Mouse (Mus musculus): ENCODE results near the gene Klc4. TPM values are rescaled to one million over a fixed set of nuclear protein-coding genes. Genes with fewer than 3 reads are reported as not detected.

Klc4 gene
- total and polyA plus RNA-seq, 2 experiments from 2014 or later = 23.0 to 32.1 TPM

GRCm38 (mm10) chr17:46636831-46637523, 8.8 kb downstream of the Klc4 start:
- Histone ChIP-seq H3K9me3 (ENCODE audit: low read length) (no peaks in the 10 kb centered on the region), H3K4me1 (ENCODE audit: insufficient read depth, low read length) (no peaks in the 10 kb centered on the region), H3K4me3 (ENCODE audit: low read length) (no peak overlapping the region), H3K4me2 (ENCODE audit: low read depth, low read length) (peak overlapping the region; percentile 33), H3K27ac (no peak overlapping the region), H3K36me3 (ENCODE audit: insufficient read depth, low read length) (peaks cover 25% of the 10 kb centered on the region), H3K27me3 (ENCODE audit: insufficient read depth, low read length) (no peaks in the 10 kb centered on the region), H3K9ac (replicated peaks; ENCODE audit: low read length) (no peak overlapping the region)
- DNase-seq (ENCODE audit: low spot score) (peak; percentile 92), ATAC-seq (peak; percentile 52)
- 11% methylated on average over 15 of the region's 15 CpGs for WGBS
- TF ChIP-seq CTCF (IDR thresholded peaks at IDR 0.05; ENCODE audit: low read depth) = peak; percentile 81

- Histone ChIP-seq H3K4me2 (ENCODE audit: low read depth, low read length) (peak overlapping the region; percentile 79), H3K4me3 (ENCODE audit: low read length) (peak overlapping the region; percentile 96), H3K9ac (replicated peaks; ENCODE audit: low read length) (peak overlapping the region; percentile 90), H3K9me3 (ENCODE audit: low read length) (no peaks in the 10 kb centered on the region), H3K27me3 (ENCODE audit: insufficient read depth, low read length) (no peaks in the 10 kb centered on the region), H3K27ac (peak overlapping the region; percentile 87), H3K4me1 (ENCODE audit: insufficient read depth, low read length) (peaks cover 16% of the 10 kb centered on the region; the same call in 1 of the 2 replicates), H3K36me3 (ENCODE audit: insufficient read depth, low read length) (peaks cover 8% of the 10 kb centered on the region; the same call in 1 of the 2 replicates)
- WGBS = 13% methylated on average over 12 of the region's 12 CpGs
- TF ChIP-seq CTCF (IDR thresholded peaks at IDR 0.05; ENCODE audit: low read depth) = no peak; the same call in 1 of the 2 replicates
- peak; percentile 20 for DNase-seq (ENCODE audit: low spot score)
- ATAC-seq = peak; percentile 47
Observed at GRCm38 (mm10) chr17:46629685-46630441, 16.0 kb downstream of the Klc4 start.

GRCm38 (mm10) chr17:46628791-46629684, 16.8 kb downstream of the Klc4 start, which contains the start of gene Ptk7:
Gene Ptk7, minus strand, starts transcription at chr17:46629504.
- peak; percentile 83 for ATAC-seq

GRCm38 (mm10) chr17:46628471-46628790, 17.4 kb downstream of the Klc4 start:
- H3K27ac ChIP-seq = peak overlapping the region; percentile 87
- TF ChIP-seq CTCF (IDR thresholded peaks at IDR 0.05; ENCODE audit: low read depth) = no peak
- no peaks in the 10 kb centered on the region for H3K27me3 ChIP-seq (ENCODE audit: insufficient read depth, low read length)
- peak overlapping the region; percentile 96 for H3K4me3 ChIP-seq (ENCODE audit: low read length)
- WGBS = 0% methylated on average over 13 of the region's 13 CpGs
- DNase-seq (ENCODE audit: low spot score) (peak; percentile 53), ATAC-seq (peak; percentile 33)
- H3K9me3 ChIP-seq (ENCODE audit: low read length) = no peaks in the 10 kb centered on the region
- peak overlapping the region; percentile 79 for H3K4me2 ChIP-seq (ENCODE audit: low read depth, low read length)
- peaks cover 16% of the 10 kb centered on the region for H3K4me1 ChIP-seq (ENCODE audit: insufficient read depth, low read length)
- H3K36me3 ChIP-seq (ENCODE audit: insufficient read depth, low read length) = peaks cover 3% of the 10 kb centered on the region; the same call in 1 of the 2 replicates
- H3K9ac ChIP-seq (replicated peaks; ENCODE audit: low read length) = peak overlapping the region; percentile 90

More at GRCm38 (mm10) chr17:46628791-46629684, 16.8 kb downstream of the Klc4 start, which contains the start of gene Ptk7:
- peaks cover 16% of the 10 kb centered on the region for H3K4me1 ChIP-seq (ENCODE audit: insufficient read depth, low read length)
- peak within 1 kb of the TSS; percentile 90 for H3K9ac ChIP-seq (replicated peaks; ENCODE audit: low read length)
- DNase-seq (ENCODE audit: low spot score) = peak; percentile 94
- no peak for TF ChIP-seq CTCF (IDR thresholded peaks at IDR 0.05; ENCODE audit: low read depth)
- H3K4me2 ChIP-seq (ENCODE audit: low read depth, low read length) = peak within 1 kb of the TSS; percentile 79
- WGBS = under 1% methylated on average over 79 of the region's 90 CpGs
- H3K9me3 ChIP-seq (ENCODE audit: low read length) = no peaks in the 10 kb centered on the region
- H3K36me3 ChIP-seq (ENCODE audit: insufficient read depth, low read length) = peaks cover 8% of the 10 kb centered on the region; the same call in 1 of the 2 replicates
- H3K27ac ChIP-seq = peak within 1 kb of the TSS; percentile 87
- peak within 1 kb of the TSS; percentile 96 for H3K4me3 ChIP-seq (ENCODE audit: low read length)
- no peaks in the 10 kb centered on the region for H3K27me3 ChIP-seq (ENCODE audit: insufficient read depth, low read length)

DNA sequence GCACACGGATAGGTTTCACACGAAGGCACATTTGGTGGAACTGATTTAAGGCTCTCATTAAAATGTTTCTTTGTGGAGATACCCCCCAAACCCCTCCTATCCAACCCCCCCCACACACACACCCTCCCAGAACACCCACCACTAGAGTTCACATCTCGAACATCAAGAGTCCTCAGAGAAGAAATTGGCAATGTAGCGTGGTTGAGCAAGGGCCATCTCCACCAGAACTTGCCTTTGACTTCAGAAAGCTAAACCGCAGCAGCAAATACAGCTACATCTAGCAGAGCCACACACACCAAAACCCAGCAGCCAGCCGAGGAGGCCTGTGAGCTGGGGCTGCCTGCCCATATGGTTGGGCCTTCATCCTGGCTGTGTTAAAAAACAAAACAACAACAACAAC, 18.4 kb downstream of the Klc4 start:
- ATAC-seq = no peak
- H3K4me1 ChIP-seq (ENCODE audit: insufficient read depth, low read length) = peaks cover 16% of the 10 kb centered on the region
- H3K4me3 ChIP-seq (ENCODE audit: low read length) = peak overlapping the region; percentile 96; the same call in 1 of the 2 replicates
- peak overlapping the region; percentile 79 for H3K4me2 ChIP-seq (ENCODE audit: low read depth, low read length)
- DNase-seq (ENCODE audit: low spot score) = no peak
- H3K36me3 ChIP-seq (ENCODE audit: insufficient read depth, low read length) = peaks cover 3% of the 10 kb centered on the region; the same call in 1 of the 2 replicates
- no peak overlapping the region for H3K27ac ChIP-seq
- no peak overlapping the region; the same call in 1 of the 2 replicates for H3K9ac ChIP-seq (replicated peaks; ENCODE audit: low read length)
- 58% methylated on average over 6 of the region's 6 CpGs for WGBS
- no peaks in the 10 kb centered on the region for H3K9me3 ChIP-seq (ENCODE audit: low read length)
- H3K27me3 ChIP-seq (ENCODE audit: insufficient read depth, low read length) = no peaks in the 10 kb centered on the region
- TF ChIP-seq CTCF (IDR thresholded peaks at IDR 0.05; ENCODE audit: low read depth) = no peak

- DNase-seq (ENCODE audit: low spot score) (no peak), ATAC-seq (no peak)
- peak overlapping the region; percentile 30 for H3K4me2 ChIP-seq (ENCODE audit: low read depth, low read length)
- 0 out of 2 replicates have a peak overlapping the region, but pooled peaks have one; percentile 24 for H3K9ac ChIP-seq (replicated peaks; ENCODE audit: low read length)
- 60% methylated on average over 12 of the region's 12 CpGs for WGBS
- peaks cover 22% of the 10 kb centered on the region for H3K4me1 ChIP-seq (ENCODE audit: insufficient read depth, low read length)
- TF ChIP-seq CTCF (IDR thresholded peaks at IDR 0.05; ENCODE audit: low read depth) = no peak
- H3K36me3 ChIP-seq (ENCODE audit: insufficient read depth, low read length) = no peaks in the 10 kb centered on the region
- no peaks in the 10 kb centered on the region for H3K27me3 ChIP-seq (ENCODE audit: insufficient read depth, low read length)
- no peak overlapping the region for H3K4me3 ChIP-seq (ENCODE audit: low read length)
- H3K9me3 ChIP-seq (ENCODE audit: low read length) = no peaks in the 10 kb centered on the region
- H3K27ac ChIP-seq = peak overlapping the region; percentile 20; the same call in 1 of the 2 replicates
Observed at GRCm38 (mm10) chr17:46624598-46624997, 21.2 kb downstream of the Klc4 start.

Data from hindbrain, postnatal 0 days (tissue).